Mouse (Mus musculus): ENCODE measurements around the gene Srebf2.

GRCm38 (mm10) chr15:82212752-82213063 lies 65.7 kb downstream of the Srebf2 start, which contains the start of gene Shisa8:
- TF ChIP-seq CTCF (IDR thresholded peaks at IDR 0.05) (no peak), EP300 (IDR thresholded peaks at IDR 0.05; ENCODE audit: insufficient read depth, low read depth, low read length) (no peak), POLR2A (IDR thresholded peaks at IDR 0.05; ENCODE audit: insufficient read depth, low read depth, low read length) (no peak)
